Mouse (Mus musculus): ENCODE measurements around the gene Stx18.

DNA sequence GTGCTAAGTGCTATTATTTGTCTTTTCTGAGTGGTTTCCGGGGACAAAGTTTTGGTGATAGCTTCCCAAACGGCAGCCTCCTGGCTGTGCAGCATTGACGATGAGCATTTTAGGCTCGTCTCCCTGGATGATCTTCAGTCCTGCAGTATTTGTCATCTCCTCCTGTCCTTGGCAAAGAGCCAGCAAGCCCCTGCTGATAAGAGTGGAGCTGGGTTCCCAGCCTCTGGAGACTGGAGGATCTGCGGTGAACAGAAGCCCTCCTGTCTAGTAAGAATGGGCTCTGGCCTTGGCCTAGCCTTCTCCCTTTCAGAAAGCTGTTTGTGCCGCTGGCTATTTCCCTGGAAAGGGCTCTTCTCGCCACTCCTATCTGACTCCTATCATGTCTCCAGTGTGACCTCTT, 83.2 kb downstream of the Stx18 start:
- TF ChIP-seq GATA1 (IDR thresholded peaks at IDR 0.05; ENCODE audit: low read length) (no peak), TAL1 (IDR thresholded peaks at IDR 0.05; ENCODE audit: low read length) (no peak)
